Mouse (Mus musculus): Measurements from ENCODE around the gene Rnf31. TPM values are rescaled to one million over a fixed set of nuclear protein-coding genes. Genes with fewer than 3 reads are reported as not detected.

Gene Rnf31
- total and polyA plus RNA-seq, 3 experiments = 12.9 to 24.5 TPM; not detected in 1

DNA sequence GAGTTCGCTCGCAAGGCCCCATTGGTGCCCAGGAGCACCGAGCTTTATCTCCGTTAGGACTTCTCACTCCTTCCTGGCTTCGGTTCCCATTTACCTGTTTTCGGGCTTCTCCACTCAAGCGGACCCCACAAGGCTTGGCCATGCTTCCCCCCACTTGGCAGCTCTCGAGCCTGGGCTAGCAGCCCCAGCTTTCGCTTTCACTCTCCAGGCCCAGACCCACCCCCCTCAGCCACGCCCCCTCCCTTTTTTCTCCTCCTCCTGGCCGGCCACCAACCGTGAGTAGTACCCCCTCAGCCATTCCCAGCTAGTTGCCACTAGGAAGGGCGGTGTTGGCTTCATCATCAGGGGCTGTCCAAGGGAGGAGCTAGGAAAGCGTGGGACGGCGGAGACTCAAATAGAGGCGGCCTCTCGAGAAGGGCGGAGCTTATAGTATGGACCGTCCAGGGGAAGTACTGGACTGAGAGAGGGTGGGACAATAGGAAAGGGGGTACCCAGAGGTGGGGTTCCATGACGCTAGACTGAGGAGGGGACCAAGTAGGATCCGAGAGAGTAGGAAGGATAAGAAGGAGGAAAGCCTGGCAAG, 669 bp upstream of the Rnf31 start, which contains the start of gene Psme2:
Psme2 (minus strand) TSS at position 366 of the 583 bp plus-strand sequence.
- Histone ChIP-seq H3K4me3 (ENCODE audit: control insufficient read depth in 1 of 2, insufficient read depth in 1 of 2, low read depth in 2 of 2, low read length in 2 of 2) (peak within 1 kb of the TSS; percentile 80 to 94), H3K79me2 (ENCODE audit: control insufficient read depth, insufficient read depth, low read length, poor library complexity) (peaks cover 24% of the 10 kb centered on the region), H3K36me3 (ENCODE audit: control insufficient read depth in 1 of 2, insufficient read depth in 2 of 2, low read length in 2 of 2) (peaks cover 3 to 25% of the 10 kb centered on the region in 2 experiments; a peak in 3 of 4 replicates), H3K27ac (ENCODE audit: control insufficient read depth, low read depth, low read length) (peak within 1 kb of the TSS; percentile 86), H3K9me3 (replicated peaks; ENCODE audit: insufficient read depth, low read length) (no peaks in the 10 kb centered on the region), H3K4me1 (ENCODE audit: control insufficient read depth in 1 of 2, insufficient read depth in 2 of 2, low read length in 2 of 2) (peaks cover 3 to 39% of the 10 kb centered on the region in 2 experiments), H3K9ac (ENCODE audit: control insufficient read depth, low read depth, low read length, poor library complexity, severe bottlenecking) (peak within 1 kb of the TSS; percentile 82), H3K27me3 (ENCODE audit: control insufficient read depth in 1 of 2, insufficient read depth in 2 of 2, low read length in 2 of 2) (no peaks in the 10 kb centered on the region)
- DNase-seq (ENCODE audit: low read depth, low spot score) = peak; percentile 98
- TF ChIP-seq POLR2AphosphoS2 (IDR thresholded peaks at IDR 0.05; ENCODE audit: low read length) (peak; percentile 74), CHD1 (IDR thresholded peaks at IDR 0.05; ENCODE audit: low read depth, low read length) (no peak), MXI1 (IDR thresholded peaks at IDR 0.05; ENCODE audit: low read depth, low read length) (peak; percentile 85), RCOR1 (IDR thresholded peaks at IDR 0.05; ENCODE audit: low read depth, low read length) (no peak), SIN3A (IDR thresholded peaks at IDR 0.05; ENCODE audit: low read length) (peak; percentile 85), MAFK (IDR thresholded peaks at IDR 0.05; ENCODE audit: borderline replicate concordance, low read depth, low read length) (no peak), EP300 (IDR thresholded peaks at IDR 0.05; ENCODE audit: low read depth in 1 of 2, low read length in 2 of 2) (peak in 1 of 2 experiments; percentile 0; a peak in 1 of 4 replicates), NELFE (IDR thresholded peaks at IDR 0.05; ENCODE audit: low read depth, low read length) (peak; percentile 18; the same call in 1 of the 2 replicates), RAD21 (IDR thresholded peaks at IDR 0.05; ENCODE audit: low read depth, low read length) (no peak), ELF1 (IDR thresholded peaks at IDR 0.05; ENCODE audit: low read depth, low read length) (peak; percentile 15; the same call in 1 of the 2 replicates), ETS1 (IDR thresholded peaks at IDR 0.05; ENCODE audit: low read depth, low read length) (0 out of 2 replicates have a peak, but pooled peaks have one; percentile 56), POLR2A (IDR thresholded peaks at IDR 0.05; ENCODE audit: control insufficient read depth in 1 of 2, insufficient read depth in 1 of 2, low read depth in 1 of 2, low read length in 2 of 2, poor library complexity in 1 of 2) (peak; percentile 54 to 66; a peak in 2 of 4 replicates), SMC3 (IDR thresholded peaks at IDR 0.05; ENCODE audit: low read depth, low read length) (no peak)

- peaks cover 24% of the 10 kb centered on the region for H3K79me2 ChIP-seq (ENCODE audit: control insufficient read depth, insufficient read depth, low read length, poor library complexity)
- no peaks in the 10 kb centered on the region for H3K27me3 ChIP-seq (ENCODE audit: control insufficient read depth in 1 of 2, insufficient read depth in 2 of 2, low read length in 2 of 2)
- peak overlapping the region; percentile 82 for H3K9ac ChIP-seq (ENCODE audit: control insufficient read depth, low read depth, low read length, poor library complexity, severe bottlenecking)
- no peak overlapping the region for H3K27ac ChIP-seq (ENCODE audit: control insufficient read depth, low read depth, low read length)
- no peaks in the 10 kb centered on the region for H3K9me3 ChIP-seq (replicated peaks; ENCODE audit: insufficient read depth, low read length)
- TF ChIP-seq MYC (IDR thresholded peaks at IDR 0.05; ENCODE audit: low read depth, low read length) (no peak), RCOR1 (IDR thresholded peaks at IDR 0.05; ENCODE audit: low read depth, low read length) (no peak), CHD2 (IDR thresholded peaks at IDR 0.05; ENCODE audit: low read length) (no peak), TCF12 (IDR thresholded peaks at IDR 0.05; ENCODE audit: low read depth, low read length) (no peak), SMC3 (IDR thresholded peaks at IDR 0.05; ENCODE audit: low read depth, low read length) (no peak), ZKSCAN1 (IDR thresholded peaks at IDR 0.05; ENCODE audit: low read depth, low read length) (no peak), RAD21 (IDR thresholded peaks at IDR 0.05; ENCODE audit: low read depth, low read length) (no peak), POLR2AphosphoS2 (IDR thresholded peaks at IDR 0.05; ENCODE audit: low read length) (no peak), HCFC1 (IDR thresholded peaks at IDR 0.05; ENCODE audit: low read depth, low read length) (no peak), POLR2AphosphoS5 (IDR thresholded peaks at IDR 0.05; ENCODE audit: borderline replicate concordance, low read depth, low read length) (no peak), USF1 (IDR thresholded peaks at IDR 0.05; ENCODE audit: low read depth, low read length) (no peak), GATA1 (IDR thresholded peaks at IDR 0.05; ENCODE audit: low read depth, low read length) (no peak), ETS1 (IDR thresholded peaks at IDR 0.05; ENCODE audit: low read depth, low read length) (no peak), CTCF (IDR thresholded peaks at IDR 0.05 in 2 of 3, conservative IDR thresholded peaks at IDR 0.05 in 1 of 3; ENCODE audit: control insufficient read depth in 1 of 3, insufficient read depth in 1 of 3, low read depth in 2 of 3, low read length in 3 of 3, poor library complexity in 1 of 3, severe bottlenecking in 1 of 3) (no peak)
- peak overlapping the region; percentile 73 to 80 for H3K4me3 ChIP-seq (ENCODE audit: control insufficient read depth in 1 of 2, insufficient read depth in 1 of 2, low read depth in 2 of 2, low read length in 2 of 2)
- H3K4me1 ChIP-seq (ENCODE audit: control insufficient read depth in 1 of 2, insufficient read depth in 2 of 2, low read length in 2 of 2) = peaks cover under 1 to 28% of the 10 kb centered on the region in 2 experiments
- peaks cover 3 to 15% of the 10 kb centered on the region in 2 experiments; a peak in 3 of 4 replicates for H3K36me3 ChIP-seq (ENCODE audit: control insufficient read depth in 1 of 2, insufficient read depth in 2 of 2, low read length in 2 of 2)
- DNase-seq (ENCODE audit: low read depth, low spot score) = peak; percentile 46
These were observed 718 bp downstream of the Rnf31 start for GRCm38 (mm10) chr14:55592226-55592625.
